Mouse (Mus musculus) retina, postnatal 7 days (tissue): ENCODE results near the gene Bglap3.

ENCODE experiments used
- DNase-seq: peaks from one replicate; pipeline ENCODE4 v3.0.0-alpha.2; 2012; ENCODE audit warnings: low read depth, low spot score

Gene Bglap3

GRCm38 (mm10) chr3:88335436-88336053, 37.0 kb downstream of the Bglap3 start:
- DNase-seq, result no peak

GRCm38 (mm10) chr3:88334902-88335435, 37.6 kb downstream of the Bglap3 start:
- no peak for DNase-seq

- DNase-seq, result no peak
Observed at GRCm38 (mm10) chr3:88334029-88334658, 38.4 kb downstream of the Bglap3 start.

- peak; percentile 23 for DNase-seq
Observed at GRCm38 (mm10) chr3:88331282-88331681, 41.3 kb downstream of the Bglap3 start.

GRCm38 (mm10) chr3:88328956-88329355, 43.6 kb downstream of the Bglap3 start:
- no peak for DNase-seq

- DNase-seq, result peak; percentile 63
Observed at GRCm38 (mm10) chr3:88324951-88325405, 47.6 kb downstream of the Bglap3 start, which contains the start of gene Glmp. TSS of gene Glmp (plus strand) at chr3:88325023.
